Mouse (Mus musculus) heart, embryonic 14.5 days (tissue): ENCODE measurements around the gene Ptar1. TPM values are rescaled to one million over a fixed set of nuclear protein-coding genes. Genes with fewer than 3 reads are reported as not detected.

Source experiments
- ATAC-seq: fragments of 200-750 bp; cut with Nextera tagmentation; 2 replicates; pipeline ENCODE4 v1.8.0; 2017; ENCODE audit warnings: low read depth, moderate TSS enrichment; ENCODE audit not compliant: insufficient number of reproducible peaks, insufficient read depth, low FRiP score
- H3K27ac ChIP-seq, 2 experiments: fragments of 200-500 bp in 1 of 2; fragments of 300-500 bp in 1 of 2; sonication (generic) in 1 of 2; replicated peaks in 1 of 2; 2 replicates each; pipeline ENCODE4 v1.5.1; 2012 to 2014; ENCODE audit warnings: low read depth in 2 of 2, low read length in 2 of 2, control low read depth in 1 of 2, mild to moderate bottlenecking in 1 of 2, mixed read lengths in 1 of 2; ENCODE audit not compliant: control insufficient read depth in 1 of 2, insufficient read depth in 1 of 2
- H3K27me3 ChIP-seq: fragments of 300-500 bp; sonication (generic); 2 replicates; pipeline ENCODE4 v1.6.1; 2014; ENCODE audit warnings: mild to moderate bottlenecking, low read length, control low read depth; ENCODE audit not compliant: control insufficient read depth, insufficient read depth
- H3K36me3 ChIP-seq: fragments of 300-500 bp; sonication (generic); 2 replicates; pipeline ENCODE4 v1.6.1; 2014; ENCODE audit warnings: mild to moderate bottlenecking, control low read depth, low read length, mixed read lengths; ENCODE audit not compliant: control insufficient read depth, insufficient read depth
- H3K4me1 ChIP-seq, 2 experiments: fragments of 200-500 bp in 1 of 2; fragments of 300-500 bp in 1 of 2; sonication (generic) in 1 of 2; 2 replicates each; pipeline ENCODE4 v1.6.1; 2012 to 2014; ENCODE audit warnings: low read length in 2 of 2, control low read depth in 1 of 2, mixed read lengths in 1 of 2; ENCODE audit not compliant: control insufficient read depth in 2 of 2, insufficient read depth in 2 of 2
- H3K4me2 ChIP-seq: fragments of 300-500 bp; sonication (generic); 2 replicates; pipeline ENCODE4 v1.6.1; 2014; ENCODE audit warnings: mild to moderate bottlenecking, low read length
- H3K4me3 ChIP-seq, 2 experiments: fragments of 200-500 bp in 1 of 2; fragments of 300-500 bp in 1 of 2; sonication (generic) in 1 of 2; 2 replicates each; pipeline ENCODE4 v1.5.1; 2012 to 2014; ENCODE audit warnings: low read length in 2 of 2, mild to moderate bottlenecking in 2 of 2, control low read depth in 1 of 2, low read depth in 1 of 2, moderate library complexity in 1 of 2; ENCODE audit not compliant: control insufficient read depth in 1 of 2, insufficient read depth in 1 of 2
- H3K9ac ChIP-seq: fragments of 300-500 bp; sonication (generic); 2 replicates; pipeline ENCODE4 v1.6.1; 2014; ENCODE audit warnings: mild to moderate bottlenecking, low read length
- H3K9me3 ChIP-seq: fragments of 300-500 bp; sonication (generic); 2 replicates; pipeline ENCODE4 v1.6.1; 2016; ENCODE audit warnings: low read length, control low read depth; ENCODE audit not compliant: control insufficient read depth
- WGBS: fragments of 180-500 bp; shearing (Covaris S2); extraction: QIAGEN DNeasy Blood & Tissue Kit; methylation state at CpG from one replicate; pipeline ENCODE4 v1.1.7; 2014; 5-methylcytosine and 5-hydroxymethylcytosine counted together
- polyA plus RNA-seq: library from polyadenylated mRNA; unstranded; fragments of >200 nt; fragmentation: Nextera tagmentation; extraction: Ambion mirVana; gene quantifications from 2 replicates; pipeline ENCODE4 v1.2.1, GENCODE M21; 2014

Gene Ptar1
- polyA plus RNA-seq, result 6.7 and 7.7 TPM in 2 replicates

GRCm38 (mm10) chr19:23687296-23688021 lies at the start of gene Ptar1:
Ptar1 (plus strand) TSS chr19:23687429.
- under 1% methylated on average over 92 of the region's 93 CpGs for WGBS
- H3K9me3 ChIP-seq, result no peaks in the 10 kb centered on the region
- peak within 1 kb of the TSS; percentile 98 for H3K9ac ChIP-seq
- H3K27me3 ChIP-seq, result no peaks in the 10 kb centered on the region
- ATAC-seq, result peak; percentile 86
- H3K27ac ChIP-seq, result peak within 1 kb of the TSS; percentile 94
- peak within 1 kb of the TSS; percentile 71 for H3K4me2 ChIP-seq
- peak within 1 kb of the TSS; percentile 87 to 94 for H3K4me3 ChIP-seq
- peaks cover 3 to 8% of the 10 kb centered on the region in 2 experiments; a peak in 3 of 4 replicates for H3K4me1 ChIP-seq
- no peaks in the 10 kb centered on the region for H3K36me3 ChIP-seq

DNA sequence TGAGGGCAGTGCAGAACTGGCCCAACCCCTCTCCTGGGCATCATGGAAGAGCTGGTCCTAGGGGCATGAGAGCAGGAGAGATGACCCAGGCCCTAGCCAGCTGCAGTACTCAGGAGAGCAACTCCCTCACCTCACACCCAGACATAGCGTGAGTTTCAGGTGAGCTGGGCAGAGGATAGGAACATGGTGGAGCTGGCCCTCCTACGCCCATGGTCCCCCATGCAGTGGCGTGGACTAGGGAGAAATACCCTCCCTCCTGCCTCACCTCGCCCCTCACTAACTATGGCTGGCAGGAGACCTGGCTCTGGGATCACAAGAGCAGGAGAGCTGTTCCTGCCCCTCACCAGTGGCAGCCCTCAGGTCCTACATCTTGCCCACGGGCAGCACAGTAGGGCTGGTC lies 43.4 kb upstream of the Ptar1 start:
- Histone ChIP-seq H3K27ac (no peak overlapping the region), H3K4me1 (no peaks in the 10 kb centered on the region), H3K4me2 (no peak overlapping the region), H3K36me3 (no peaks in the 10 kb centered on the region), H3K9me3 (no peaks in the 10 kb centered on the region), H3K4me3 (no peak overlapping the region), H3K9ac (no peak overlapping the region), H3K27me3 (no peaks in the 10 kb centered on the region)
- ATAC-seq, result 0 out of 2 replicates have a peak, but pooled peaks have one; percentile 26
- 71% methylated on average over 5 of the region's 5 CpGs for WGBS

DNA sequence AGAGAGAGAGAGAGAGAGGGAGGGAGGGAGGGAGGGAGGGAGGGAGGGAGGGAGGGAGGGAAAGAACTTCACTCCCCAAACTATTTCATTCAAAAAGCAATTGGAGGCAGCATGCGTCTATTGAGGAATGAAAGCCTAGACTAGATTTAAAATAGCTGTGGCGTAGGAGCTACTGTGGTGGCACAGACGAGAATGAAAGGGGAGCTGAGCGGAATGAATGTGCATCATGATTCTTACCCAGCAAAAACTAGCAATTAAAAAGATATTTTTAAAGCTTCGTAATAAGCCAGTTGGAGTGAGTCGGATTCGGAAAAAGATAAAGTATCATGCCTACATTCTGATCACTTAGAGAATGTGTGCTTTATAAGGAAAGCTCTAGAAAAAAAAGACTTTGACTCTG lies 41.9 kb upstream of the Ptar1 start:
- no peak for ATAC-seq
- H3K9me3 ChIP-seq, result no peaks in the 10 kb centered on the region
- no peak overlapping the region for H3K9ac ChIP-seq
- H3K27ac ChIP-seq, result no peak overlapping the region
- no peaks in the 10 kb centered on the region for H3K4me1 ChIP-seq
- H3K4me3 ChIP-seq, result no peak overlapping the region
- no peaks in the 10 kb centered on the region for H3K27me3 ChIP-seq
- 75% methylated on average over 7 of the region's 7 CpGs for WGBS
- no peak overlapping the region for H3K4me2 ChIP-seq
- no peaks in the 10 kb centered on the region for H3K36me3 ChIP-seq

DNA sequence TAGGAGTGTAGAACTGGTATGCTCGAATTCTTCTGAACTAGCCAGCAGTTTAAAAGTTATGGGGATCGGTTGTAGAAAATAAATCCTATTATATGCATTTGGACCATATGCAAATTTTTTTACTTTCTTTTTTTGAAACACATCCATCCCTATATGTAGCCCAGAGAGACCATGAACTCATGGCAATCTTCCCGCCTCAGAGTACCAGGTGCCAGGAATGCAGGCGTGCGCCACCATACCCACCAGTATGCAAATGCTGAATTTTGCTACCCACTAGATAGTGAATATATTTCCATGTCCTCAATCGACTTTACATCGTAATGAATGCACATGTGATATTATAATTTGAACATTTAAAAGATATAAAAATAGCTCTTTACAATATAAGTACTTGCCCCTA lies 39.9 kb upstream of the Ptar1 start:
- H3K4me1 ChIP-seq, result no peaks in the 10 kb centered on the region
- no peaks in the 10 kb centered on the region for H3K9me3 ChIP-seq
- WGBS, result 88% methylated on average over 7 of the region's 7 CpGs
- no peaks in the 10 kb centered on the region for H3K36me3 ChIP-seq
- no peak overlapping the region for H3K4me2 ChIP-seq
- no peak overlapping the region for H3K4me3 ChIP-seq
- ATAC-seq, result no peak
- H3K27ac ChIP-seq, result no peak overlapping the region
- H3K27me3 ChIP-seq, result no peaks in the 10 kb centered on the region
- no peak overlapping the region for H3K9ac ChIP-seq

DNA sequence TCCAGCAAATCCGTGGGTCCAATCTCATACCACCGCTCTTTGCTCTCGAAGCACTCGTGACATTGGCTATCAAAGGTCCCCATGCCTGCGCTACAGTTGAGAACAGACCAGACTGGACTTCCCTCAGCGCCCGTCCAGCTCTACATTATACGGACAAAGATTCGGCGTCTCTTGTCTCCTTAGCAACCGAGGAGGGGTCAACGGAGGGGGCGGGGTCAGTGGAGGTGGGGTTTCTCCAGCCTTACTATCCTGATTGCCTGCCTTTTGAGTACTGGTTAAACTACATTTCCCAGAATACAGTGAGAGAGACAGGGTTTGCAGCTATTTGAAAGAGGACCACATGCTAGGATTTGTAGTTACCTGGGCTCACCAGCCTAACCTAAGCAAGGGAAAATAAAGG lies 34.6 kb upstream of the Ptar1 start, which contains the start of gene 1700028P14Rik:
TSS of gene 1700028P14Rik (minus strand) at position 169 of the 400 bp plus-strand sequence.
- WGBS, result 5% methylated on average over 13 of the region's 13 CpGs
- Histone ChIP-seq H3K9me3 (no peaks in the 10 kb centered on the region), H3K4me2 (peak within 1 kb of the TSS; percentile 48), H3K27ac (no peak within 1 kb of the TSS), H3K4me3 (peak within 1 kb of the TSS; percentile 11 to 24; a peak in 2 of 4 replicates), H3K27me3 (no peaks in the 10 kb centered on the region), H3K9ac (no peak within 1 kb of the TSS), H3K36me3 (no peaks in the 10 kb centered on the region), H3K4me1 (peaks cover 0 to 3% of the 10 kb centered on the region in 2 experiments; a peak in 1 of 4 replicates)
- no peak for ATAC-seq

DNA sequence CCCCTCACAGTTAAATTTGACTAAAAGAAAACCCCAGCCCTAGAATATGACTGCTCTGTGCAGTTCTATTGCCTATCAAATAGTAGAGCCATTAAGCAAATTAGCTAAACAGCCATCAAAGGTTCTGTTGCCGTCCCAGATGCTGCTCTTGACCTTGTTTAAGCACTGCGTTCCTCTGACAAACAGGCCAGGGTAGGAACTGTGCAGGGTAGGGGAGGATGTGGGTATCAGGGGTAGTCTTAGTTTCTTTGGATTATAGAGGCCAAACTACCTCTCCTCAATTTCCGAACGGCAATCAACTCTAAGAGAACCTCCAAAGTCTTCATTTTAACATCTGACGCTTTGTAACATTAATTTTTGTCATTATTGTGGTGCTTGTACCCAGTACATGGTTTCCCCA lies 34.1 kb upstream of the Ptar1 start:
- H3K4me2 ChIP-seq, result peak overlapping the region; percentile 48; the same call in 1 of the 2 replicates
- no peak overlapping the region for H3K4me3 ChIP-seq
- 92% methylated on average over 5 of the region's 5 CpGs for WGBS

DNA sequence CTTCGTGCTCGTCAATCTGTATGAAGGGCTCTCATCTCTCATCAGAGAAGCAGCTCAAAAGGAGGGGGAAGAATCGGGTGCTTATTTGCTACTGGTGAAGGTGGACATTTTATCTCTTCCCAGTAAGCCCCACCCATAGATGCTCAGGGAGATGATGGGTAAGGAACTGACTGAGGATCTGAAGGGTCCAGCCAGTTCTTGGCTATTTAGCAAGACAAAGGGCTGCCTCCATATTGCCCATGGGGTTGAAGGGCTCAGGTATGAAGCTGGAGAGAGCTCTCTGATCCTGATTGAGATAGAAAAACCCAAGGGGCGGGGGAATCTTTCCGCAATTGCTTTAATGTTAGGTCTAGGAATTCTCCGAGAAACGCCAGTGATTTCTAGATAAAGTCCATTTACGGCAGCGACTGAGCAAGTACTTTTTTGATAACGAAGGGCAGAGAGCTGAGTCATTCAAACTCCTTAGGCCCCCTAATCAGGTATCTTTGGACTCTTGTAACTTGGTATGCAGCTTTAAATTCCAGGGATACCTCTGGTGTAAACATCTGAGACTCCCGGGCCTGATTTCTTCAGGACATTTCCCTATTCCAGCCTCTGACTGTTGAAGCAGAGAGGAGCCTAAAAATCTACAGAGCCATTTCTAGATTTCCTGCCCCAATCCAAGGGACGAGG lies 29.8 kb upstream of the Ptar1 start:
- no peaks in the 10 kb centered on the region for H3K9me3 ChIP-seq
- no peak overlapping the region for H3K9ac ChIP-seq
- no peak overlapping the region for H3K27ac ChIP-seq
- no peaks in the 10 kb centered on the region for H3K36me3 ChIP-seq
- no peak overlapping the region for H3K4me3 ChIP-seq
- whole genome bisulfite sequencing, result 24% methylated on average over 12 of the region's 12 CpGs
- peaks cover 2 to 3% of the 10 kb centered on the region in 2 experiments; a peak in 1 of 4 replicates for H3K4me1 ChIP-seq
- ATAC-seq, result no peak
- peak overlapping the region; percentile 6 for H3K4me2 ChIP-seq
- H3K27me3 ChIP-seq, result no peaks in the 10 kb centered on the region

More for the DNA sequence above, 34.1 kb upstream of the Ptar1 start:
- no peak for ATAC-seq
- H3K27ac ChIP-seq, result no peak overlapping the region
- H3K9ac ChIP-seq, result no peak overlapping the region
- no peaks in the 10 kb centered on the region for H3K27me3 ChIP-seq
- no peaks in the 10 kb centered on the region for H3K9me3 ChIP-seq
- no peaks in the 10 kb centered on the region for H3K36me3 ChIP-seq
- H3K4me1 ChIP-seq, result peaks cover 3% of the 10 kb centered on the region in 2 experiments; a peak in 1 of 4 replicates
